Mouse (Mus musculus): ENCODE measurements around the gene Tmbim1. TPM values are rescaled to one million over a fixed set of nuclear protein-coding genes. Genes with fewer than 3 reads are reported as not detected.
"Not testable (repeated sequence)": the region's sequence is repeated elsewhere in the genome, so short reads cannot be mapped to it uniquely, and the experiment has no call there.

Gene Tmbim1
- polyA plus RNA-seq, 1 experiment from 2014 or later = 54.9 TPM

GRCm38 (mm10) chr1:74338013-74338412 is 32.6 kb upstream of the Tmbim1 start:
- no peak overlapping the region for H3K27ac ChIP-seq
- H3K4me1 ChIP-seq (replicated peaks) = peaks cover 5% of the 10 kb centered on the region
- H3K4me3 ChIP-seq (replicated peaks) = no peak overlapping the region
- H3K9me3 ChIP-seq = no peaks in the 10 kb centered on the region
- no peaks in the 10 kb centered on the region for H3K27me3 ChIP-seq (replicated peaks)
- 91% methylated on average over 5 of the region's 5 CpGs for WGBS
- H3K9ac ChIP-seq = no peak overlapping the region
- H3K36me3 ChIP-seq = no peaks in the 10 kb centered on the region
- no peak for ATAC-seq
- no peak overlapping the region for H3K4me2 ChIP-seq (replicated peaks)

GRCm38 (mm10) chr1:74337241-74337771 is 31.9 kb upstream of the Tmbim1 start:
- H3K36me3 ChIP-seq = no peaks in the 10 kb centered on the region
- H3K4me2 ChIP-seq (replicated peaks) = no peak overlapping the region
- H3K27me3 ChIP-seq (replicated peaks) = no peaks in the 10 kb centered on the region
- no peak overlapping the region for H3K4me3 ChIP-seq (replicated peaks)
- no peaks in the 10 kb centered on the region for H3K9me3 ChIP-seq
- ATAC-seq = no peak
- no peak overlapping the region for H3K9ac ChIP-seq
- H3K4me1 ChIP-seq (replicated peaks) = peaks cover 7% of the 10 kb centered on the region
- 76% methylated on average over 3 of the region's 3 CpGs for WGBS
- H3K27ac ChIP-seq = no peak overlapping the region

GRCm38 (mm10) chr1:74335436-74336170 is 30.2 kb upstream of the Tmbim1 start:
- no peak overlapping the region for H3K9ac ChIP-seq
- H3K4me2 ChIP-seq (replicated peaks) = no peak overlapping the region
- ATAC-seq = no peak
- WGBS = 74% methylated on average over 6 of the region's 6 CpGs
- no peaks in the 10 kb centered on the region for H3K9me3 ChIP-seq
- no peaks in the 10 kb centered on the region for H3K27me3 ChIP-seq (replicated peaks)
- no peak overlapping the region for H3K4me3 ChIP-seq (replicated peaks)
- no peak overlapping the region for H3K27ac ChIP-seq
- H3K36me3 ChIP-seq = no peaks in the 10 kb centered on the region
- H3K4me1 ChIP-seq (replicated peaks) = peaks cover 16% of the 10 kb centered on the region

- Histone ChIP-seq H3K27ac (no peak overlapping the region), H3K4me1 (replicated peaks) (peaks cover 19% of the 10 kb centered on the region), H3K9me3 (no peaks in the 10 kb centered on the region), H3K4me2 (replicated peaks) (no peak overlapping the region), H3K4me3 (replicated peaks) (no peak overlapping the region), H3K36me3 (no peaks in the 10 kb centered on the region), H3K27me3 (replicated peaks) (no peaks in the 10 kb centered on the region), H3K9ac (no peak overlapping the region)
- 53% methylated on average over 4 of the region's 4 CpGs for WGBS
- ATAC-seq = no peak
These were observed 29.6 kb upstream of the Tmbim1 start for GRCm38 (mm10) chr1:74335033-74335432.

- Histone ChIP-seq H3K4me3 (replicated peaks) (no peak overlapping the region), H3K4me1 (replicated peaks) (peaks cover 20% of the 10 kb centered on the region), H3K9ac (no peak overlapping the region), H3K9me3 (no peaks in the 10 kb centered on the region), H3K4me2 (replicated peaks) (no peak overlapping the region), H3K27ac (no peak overlapping the region), H3K36me3 (no peaks in the 10 kb centered on the region), H3K27me3 (replicated peaks) (no peaks in the 10 kb centered on the region)
- ATAC-seq = no peak
- WGBS = 81% methylated on average over 3 of the region's 3 CpGs
These were observed 29.2 kb upstream of the Tmbim1 start for GRCm38 (mm10) chr1:74334607-74335006.

GRCm38 (mm10) chr1:74332930-74333329 is 27.5 kb upstream of the Tmbim1 start:
- H3K9me3 ChIP-seq = no peaks in the 10 kb centered on the region
- 5% methylated on average over 9 of the region's 9 CpGs for WGBS
- peak overlapping the region; percentile 56 for H3K4me3 ChIP-seq (replicated peaks)

GRCm38 (mm10) chr1:74332241-74332763 is 26.9 kb upstream of the Tmbim1 start:
- Histone ChIP-seq H3K27ac (peak overlapping the region; percentile 84), H3K27me3 (replicated peaks) (no peaks in the 10 kb centered on the region), H3K4me2 (replicated peaks) (peak overlapping the region; percentile 87), H3K9me3 (no peaks in the 10 kb centered on the region), H3K4me3 (replicated peaks) (peak overlapping the region; percentile 56), H3K4me1 (replicated peaks) (peaks cover 20% of the 10 kb centered on the region), H3K9ac (peak overlapping the region; percentile 50), H3K36me3 (no peaks in the 10 kb centered on the region)
- peak; percentile 97 for ATAC-seq
- WGBS = under 1% methylated on average over 36 of the region's 36 CpGs

More at GRCm38 (mm10) chr1:74332930-74333329, 27.5 kb upstream of the Tmbim1 start:
- Histone ChIP-seq H3K36me3 (no peaks in the 10 kb centered on the region), H3K27me3 (replicated peaks) (no peaks in the 10 kb centered on the region), H3K9ac (peak overlapping the region; percentile 50), H3K4me1 (replicated peaks) (peaks cover 20% of the 10 kb centered on the region), H3K27ac (peak overlapping the region; percentile 84), H3K4me2 (replicated peaks) (peak overlapping the region; percentile 87)
- ATAC-seq = no peak

GRCm38 (mm10) chr1:74331046-74331681 is 25.7 kb upstream of the Tmbim1 start:
- Histone ChIP-seq H3K4me3 (replicated peaks) (no peak overlapping the region), H3K27me3 (replicated peaks) (no peaks in the 10 kb centered on the region), H3K36me3 (no peaks in the 10 kb centered on the region), H3K4me2 (replicated peaks) (no peak overlapping the region), H3K4me1 (replicated peaks) (peaks cover 20% of the 10 kb centered on the region), H3K27ac (peak overlapping the region; percentile 70), H3K9ac (no peak overlapping the region), H3K9me3 (no peaks in the 10 kb centered on the region)
- WGBS = 69% methylated on average over 4 of the region's 4 CpGs
- no peak for ATAC-seq

GRCm38 (mm10) chr1:74329899-74330431 is 24.5 kb upstream of the Tmbim1 start:
- Histone ChIP-seq H3K4me2 (replicated peaks) (no peak overlapping the region), H3K4me3 (replicated peaks) (no peak overlapping the region), H3K36me3 (no peaks in the 10 kb centered on the region), H3K27ac (peak overlapping the region; percentile 70), H3K9ac (no peak overlapping the region), H3K27me3 (replicated peaks) (no peaks in the 10 kb centered on the region), H3K9me3 (no peaks in the 10 kb centered on the region), H3K4me1 (replicated peaks) (peaks cover 20% of the 10 kb centered on the region)
- 62% methylated on average over 7 of the region's 7 CpGs for WGBS
- peak; percentile 16; the same call in 1 of the 2 replicates for ATAC-seq

GRCm38 (mm10) chr1:74326916-74327315 is 21.5 kb upstream of the Tmbim1 start:
- 77% methylated on average over 2 of the region's 2 CpGs for WGBS
- not testable (repeated sequence) for H3K9me3 ChIP-seq; H3K27me3 ChIP-seq (replicated peaks); H3K4me2 ChIP-seq (replicated peaks); H3K9ac ChIP-seq; ATAC-seq; H3K4me3 ChIP-seq (replicated peaks); H3K27ac ChIP-seq; H3K36me3 ChIP-seq
- peaks cover 12% of the 10 kb centered on the region for H3K4me1 ChIP-seq (replicated peaks)

- Histone ChIP-seq H3K27ac (no peak overlapping the region), H3K4me1 (replicated peaks) (no peaks in the 10 kb centered on the region), H3K4me3 (replicated peaks) (no peak overlapping the region), H3K9me3 (no peaks in the 10 kb centered on the region), H3K4me2 (replicated peaks) (no peak overlapping the region), H3K9ac (no peak overlapping the region), H3K27me3 (replicated peaks) (no peaks in the 10 kb centered on the region), H3K36me3 (no peaks in the 10 kb centered on the region)
- WGBS = 41% methylated on average over 3 of the region's 3 CpGs
- 0 out of 2 replicates have a peak, but pooled peaks have one; percentile 28 for ATAC-seq
These were observed 16.0 kb upstream of the Tmbim1 start for GRCm38 (mm10) chr1:74321396-74321795.

GRCm38 (mm10) chr1:74318711-74319110 is 13.3 kb upstream of the Tmbim1 start:
- H3K9me3 ChIP-seq = no peaks in the 10 kb centered on the region
- H3K27me3 ChIP-seq (replicated peaks) = no peaks in the 10 kb centered on the region
- H3K4me1 ChIP-seq (replicated peaks) = no peaks in the 10 kb centered on the region
- no peak overlapping the region for H3K9ac ChIP-seq
- no peak for ATAC-seq
- H3K27ac ChIP-seq = no peak overlapping the region
- H3K4me2 ChIP-seq (replicated peaks) = no peak overlapping the region
- WGBS = 88% methylated on average over 3 of the region's 3 CpGs
- no peaks in the 10 kb centered on the region for H3K36me3 ChIP-seq
- H3K4me3 ChIP-seq (replicated peaks) = no peak overlapping the region

Measured in intestine, embryonic 15.5 days (tissue).